Mouse (Mus musculus): ENCODE data around the gene Bmper. TPM values are rescaled to one million over a fixed set of nuclear protein-coding genes. Genes with fewer than 3 reads are reported as not detected.

The Bmper gene
- total and polyA plus RNA-seq, 3 experiments: 1.3 to 1.9 (median 1.4) TPM

GRCm38 (mm10) chr9:23495400-23495799, 272.5 kb downstream of the Bmper start (continued):
- TF ChIP-seq SIN3A (IDR thresholded peaks at IDR 0.05; ENCODE audit: low read length): no peak

GRCm38 (mm10) chr9:23497626-23498025, 274.8 kb downstream of the Bmper start:
- no peaks in the 10 kb centered on the region for H3K27me3 ChIP-seq (replicated peaks)
- no peak overlapping the region for H3K27ac ChIP-seq (ENCODE audit: insufficient read depth, low read depth)
- no peaks in the 10 kb centered on the region for H3K79me2 ChIP-seq (replicated peaks; ENCODE audit: control insufficient read depth, extremely low read depth, insufficient read depth, poor library complexity, severe bottlenecking)
- H3K4me2 ChIP-seq (ENCODE audit: insufficient read depth, low read depth, poor library complexity, severe bottlenecking): no peak overlapping the region
- no peaks in the 10 kb centered on the region for H3K36me3 ChIP-seq (replicated peaks in 1 of 2; ENCODE audit: control insufficient read depth in 1 of 2, insufficient read depth in 1 of 2, low read length in 1 of 2)
- H3K4me1 ChIP-seq (ENCODE audit: control insufficient read depth in 1 of 2, insufficient read depth in 2 of 2): no peaks in the 10 kb centered on the region
- dilution Hi-C loops (cut with MboI; ENCODE audit: extremely low pct_ligation_motif_present, extremely low pct_unique_long_range_greater_than_20kb, low sequenced_read_pairs) (no loop called here), in situ Hi-C loops (cut with MboI; ENCODE audit: low pct_ligation_motif_present, low pct_unique_long_range_greater_than_20kb, low sequenced_read_pairs) (no loop called here)
- H3K9me3 ChIP-seq (replicated peaks; ENCODE audit: low read length): peaks cover 2% of the 10 kb centered on the region
- H3K4me3 ChIP-seq (replicated peaks in 1 of 3; ENCODE audit: low read depth in 2 of 3, low read length in 2 of 3, poor library complexity in 1 of 3): no peak overlapping the region
- DNase-seq (ENCODE audit: extremely low read depth): no peak
- no peak for TF ChIP-seq IRF4 (IDR thresholded peaks at IDR 0.05; ENCODE audit: low read depth, low read length)
- TF ChIP-seq TCF12 (IDR thresholded peaks at IDR 0.05; ENCODE audit: low read depth, low read length): no peak
- TF ChIP-seq E2F4 (IDR thresholded peaks at IDR 0.05; ENCODE audit: insufficient replicate concordance, low read depth, low read length): no peak
- no peak for TF ChIP-seq USF1 (IDR thresholded peaks at IDR 0.05; ENCODE audit: low read depth, low read length)
- TF ChIP-seq NELFE (IDR thresholded peaks at IDR 0.05; ENCODE audit: low read depth, low read length): no peak
- no peak for TF ChIP-seq GABPA (IDR thresholded peaks at IDR 0.05; ENCODE audit: insufficient replicate concordance, low read depth, low read length)
- no peak for TF ChIP-seq MEF2A (IDR thresholded peaks at IDR 0.05; ENCODE audit: borderline replicate concordance, low read depth, low read length)
- TF ChIP-seq POLR2A (IDR thresholded peaks at IDR 0.05; ENCODE audit: low read depth, low read length): no peak
- no peak overlapping the region for H3K9ac ChIP-seq (ENCODE audit: insufficient read depth, low read depth)

- H3K36me3 ChIP-seq (replicated peaks in 1 of 2; ENCODE audit: control insufficient read depth in 1 of 2, insufficient read depth in 1 of 2, low read length in 1 of 2): no peaks in the 10 kb centered on the region
- no peaks in the 10 kb centered on the region for H3K79me2 ChIP-seq (replicated peaks; ENCODE audit: control insufficient read depth, extremely low read depth, insufficient read depth, poor library complexity, severe bottlenecking)
- dilution Hi-C loops (cut with MboI; ENCODE audit: extremely low pct_ligation_motif_present, extremely low pct_unique_long_range_greater_than_20kb, low sequenced_read_pairs) (no loop called here), in situ Hi-C loops (cut with MboI; ENCODE audit: low pct_ligation_motif_present, low pct_unique_long_range_greater_than_20kb, low sequenced_read_pairs) (no loop called here)
- peak; percentile 35 for DNase-seq (ENCODE audit: extremely low read depth)
- H3K4me2 ChIP-seq (ENCODE audit: insufficient read depth, low read depth, poor library complexity, severe bottlenecking): no peak overlapping the region
- no peak overlapping the region for H3K9ac ChIP-seq (ENCODE audit: insufficient read depth, low read depth)
- no peak overlapping the region for H3K27ac ChIP-seq (ENCODE audit: insufficient read depth, low read depth)
- H3K4me3 ChIP-seq (replicated peaks in 1 of 3; ENCODE audit: low read depth in 2 of 3, low read length in 2 of 3, poor library complexity in 1 of 3): no peak overlapping the region
- no peaks in the 10 kb centered on the region for H3K9me3 ChIP-seq (replicated peaks; ENCODE audit: low read length)
- TF ChIP-seq CHD2 (IDR thresholded peaks at IDR 0.05; ENCODE audit: low read length) (no peak), CTCF (conservative IDR thresholded peaks at IDR 0.05 in 1 of 2, IDR thresholded peaks at IDR 0.05 in 1 of 2; ENCODE audit: low read depth in 2 of 2, low read length in 2 of 2) (peak; percentile 66 to 79), MXI1 (IDR thresholded peaks at IDR 0.05; ENCODE audit: low read depth, low read length) (no peak), ETS1 (conservative IDR thresholded peaks at IDR 0.05; ENCODE audit: low read depth, low read length) (no peak), MYC (IDR thresholded peaks at IDR 0.05; ENCODE audit: low read depth, low read length) (no peak), ZC3H11A (IDR thresholded peaks at IDR 0.05; ENCODE audit: low read depth, low read length) (no peak), ELF1 (IDR thresholded peaks at IDR 0.05; ENCODE audit: low read depth, low read length) (no peak), RAD21 (IDR thresholded peaks at IDR 0.05; ENCODE audit: low read depth, low read length) (peak; percentile 65), USF2 (conservative IDR thresholded peaks at IDR 0.05; ENCODE audit: low read depth, low read length) (no peak), POLR2A (IDR thresholded peaks at IDR 0.05; ENCODE audit: low read depth, low read length) (no peak), SMC3 (IDR thresholded peaks at IDR 0.05; ENCODE audit: low read depth, low read length) (peak; percentile 46), PAX5 (IDR thresholded peaks at IDR 0.05; ENCODE audit: low read length) (no peak), POLR2AphosphoS2 (IDR thresholded peaks at IDR 0.05; ENCODE audit: low read depth, low read length) (no peak), JUND (conservative IDR thresholded peaks at IDR 0.05; ENCODE audit: low read depth, low read length) (no peak), HCFC1 (IDR thresholded peaks at IDR 0.05; ENCODE audit: low read depth, low read length) (no peak), NRF1 (IDR thresholded peaks at IDR 0.05; ENCODE audit: low read depth, low read length) (no peak), MAFK (IDR thresholded peaks at IDR 0.05; ENCODE audit: insufficient replicate concordance, low read length) (no peak), ZMIZ1 (IDR thresholded peaks at IDR 0.05; ENCODE audit: low read depth, low read length) (no peak), KAT2A (IDR thresholded peaks at IDR 0.05; ENCODE audit: insufficient replicate concordance, low read length) (no peak), TBP (conservative IDR thresholded peaks at IDR 0.05; ENCODE audit: low read depth, low read length) (no peak)
- no peaks in the 10 kb centered on the region for H3K4me1 ChIP-seq (ENCODE audit: control insufficient read depth in 1 of 2, insufficient read depth in 2 of 2)
- H3K27me3 ChIP-seq (replicated peaks): no peaks in the 10 kb centered on the region
Observed at GRCm38 (mm10) chr9:23533870-23534269, 311.0 kb downstream of the Bmper start.
